Mouse (Mus musculus) neutrophil, adult 5-6 weeks (primary cell): ENCODE measurements at regions not wholly inside any gene's neighbourhood (a gene's known extent, or its start where the extent isn't known, plus 50 kb on each side); places are given as distances from the start of the nearest gene placed in this dataset.

ENCODE experiments used
- ATAC-seq: fragments of 151-379, 151-347 bp; 2 replicates; pipeline ENCODE4 v1.8.0; 2017; ENCODE audit warnings: mild to moderate bottlenecking, moderate TSS enrichment; ENCODE audit not compliant: insufficient number of reproducible peaks, poor library complexity, low FRiP score, severe bottlenecking; ENCODE audit errors: extremely low read depth

- no peak for ATAC-seq
These were observed 166.8 kb downstream of the Gm12728 start for GRCm38 (mm10) chr4:105956516-105956915.

- ATAC-seq, result no peak
These were observed 168.7 kb downstream of the Gm12728 start for GRCm38 (mm10) chr4:105958331-105958730.

GRCm38 (mm10) chr4:105961686-105962360 is 172.2 kb downstream of the Gm12728 start:
- ATAC-seq, result no peak

GRCm38 (mm10) chr4:105962542-105962941 is 172.9 kb downstream of the Gm12728 start:
- ATAC-seq, result no peak

- no peak for ATAC-seq
These were observed 178.7 kb downstream of the Gm12728 start for GRCm38 (mm10) chr4:105968324-105968723.

- no peak for ATAC-seq
These were observed 180.0 kb downstream of the Gm12728 start for GRCm38 (mm10) chr4:105969628-105970027.

GRCm38 (mm10) chr4:105970056-105970455 is 180.4 kb downstream of the Gm12728 start:
- ATAC-seq, result no peak

GRCm38 (mm10) chr4:105972736-105973135 is 183.1 kb downstream of the Gm12728 start:
- ATAC-seq, result no peak

- no peak for ATAC-seq
These were observed 184.2 kb downstream of the Gm12728 start for GRCm38 (mm10) chr4:105973769-105974397.

- no peak for ATAC-seq
These were observed 185.3 kb downstream of the Gm12728 start for GRCm38 (mm10) chr4:105974948-105975347.

GRCm38 (mm10) chr4:105979048-105979447 is 189.4 kb downstream of the Gm12728 start:
- no peak for ATAC-seq

- ATAC-seq, result no peak
These were observed 193.3 kb downstream of the Gm12728 start for GRCm38 (mm10) chr4:105983018-105983417.

- ATAC-seq, result no peak
These were observed 198.4 kb downstream of the Gm12728 start for GRCm38 (mm10) chr4:105987963-105988602.

- ATAC-seq, result no peak
These were observed 203.0 kb downstream of the Gm12728 start for GRCm38 (mm10) chr4:105992581-105993127.

- ATAC-seq, result no peak
These were observed 204.7 kb downstream of the Gm12728 start for GRCm38 (mm10) chr4:105994390-105994798.

GRCm38 (mm10) chr4:105996060-105996459 is 206.4 kb downstream of the Gm12728 start:
- ATAC-seq, result no peak

GRCm38 (mm10) chr4:105996893-105997630 is 207.4 kb downstream of the Gm12728 start:
- ATAC-seq, result no peak

GRCm38 (mm10) chr4:106002516-106002915 is 212.8 kb downstream of the Gm12728 start:
- ATAC-seq, result no peak

- no peak for ATAC-seq
These were observed 216.3 kb downstream of the Gm12728 start for GRCm38 (mm10) chr4:106005936-106006335.
